Mouse (Mus musculus): Measurements from ENCODE around the gene Armc9.
A peak's percentile ranks its signal among the peaks of the same experiment; 100 is the strongest.

Armc9 gene

GRCm38 (mm10) chr1:86154133-86154823 is at the start of gene Armc9:
Armc9 (plus strand) TSS chr1:86154780.
- DNase-seq (ENCODE audit: low spot score in 2 of 2), result peak; percentile 89 to 98

- DNase-seq (ENCODE audit: low spot score in 2 of 2), result no peak
These were observed 49.5 kb upstream of the Armc9 start for GRCm38 (mm10) chr1:86105054-86105453.

- peak in 1 of 2 experiments; percentile 17 for DNase-seq (ENCODE audit: low spot score in 2 of 2)
These were observed 42.8 kb upstream of the Armc9 start, which contains the start of gene Htr2b for GRCm38 (mm10) chr1:86111779-86112178. Htr2b (minus strand) TSS chr1:86111970.

- DNase-seq (ENCODE audit: low spot score in 2 of 2), result no peak
These were observed 40.4 kb upstream of the Armc9 start for GRCm38 (mm10) chr1:86114141-86114540.

- no peak for DNase-seq (ENCODE audit: low spot score in 2 of 2)
These were observed 35.0 kb upstream of the Armc9 start for GRCm38 (mm10) chr1:86119549-86119948.

GRCm38 (mm10) chr1:86126036-86126435 is 28.5 kb upstream of the Armc9 start:
- no peak for DNase-seq (ENCODE audit: low spot score in 2 of 2)

GRCm38 (mm10) chr1:86133337-86133736 is 21.2 kb upstream of the Armc9 start, which contains the start of gene Gm21972:
Gm21972 (plus strand) TSS chr1:86133637.
- no peak for DNase-seq (ENCODE audit: low spot score in 2 of 2)

- DNase-seq (ENCODE audit: low spot score in 2 of 2), result no peak
These were observed 19.3 kb upstream of the Armc9 start for GRCm38 (mm10) chr1:86135315-86135714.

- DNase-seq (ENCODE audit: low spot score in 2 of 2), result no peak
These were observed 13.5 kb upstream of the Armc9 start for GRCm38 (mm10) chr1:86141081-86141480.

- DNase-seq (ENCODE audit: low spot score in 2 of 2), result no peak
These were observed 11.4 kb upstream of the Armc9 start for GRCm38 (mm10) chr1:86143165-86143564.

GRCm38 (mm10) chr1:86144001-86144944 is 10.3 kb upstream of the Armc9 start:
- DNase-seq (ENCODE audit: low spot score in 2 of 2), result peak in 1 of 2 experiments; percentile 22

GRCm38 (mm10) chr1:86146293-86146692 is 8.3 kb upstream of the Armc9 start:
- DNase-seq (ENCODE audit: low spot score in 2 of 2), result no peak

- DNase-seq (ENCODE audit: low spot score in 2 of 2), result no peak
These were observed 7.0 kb upstream of the Armc9 start for GRCm38 (mm10) chr1:86147557-86147956.

- DNase-seq (ENCODE audit: low spot score in 2 of 2), result no peak
These were observed 6.4 kb upstream of the Armc9 start for GRCm38 (mm10) chr1:86148161-86148560.

GRCm38 (mm10) chr1:86150929-86151328 is 3.7 kb upstream of the Armc9 start:
- DNase-seq (ENCODE audit: low spot score in 2 of 2), result no peak

GRCm38 (mm10) chr1:86151376-86151775 is 3.2 kb upstream of the Armc9 start:
- no peak for DNase-seq (ENCODE audit: low spot score in 2 of 2)

GRCm38 (mm10) chr1:86152618-86153017 is 2.0 kb upstream of the Armc9 start:
- DNase-seq (ENCODE audit: low spot score in 2 of 2), result peak in 1 of 2 experiments; percentile 46

GRCm38 (mm10) chr1:86154824-86155164 is 214 bp downstream of the Armc9 start:
- DNase-seq (ENCODE audit: low spot score in 2 of 2), result no peak

GRCm38 (mm10) chr1:86156075-86156474 is 1.5 kb downstream of the Armc9 start:
- DNase-seq (ENCODE audit: low spot score in 2 of 2), result no peak

- no peak for DNase-seq (ENCODE audit: low spot score in 2 of 2)
These were observed 2.0 kb downstream of the Armc9 start for GRCm38 (mm10) chr1:86156595-86156994.

- no peak for DNase-seq (ENCODE audit: low spot score in 2 of 2)
These were observed 5.5 kb downstream of the Armc9 start for GRCm38 (mm10) chr1:86160059-86160458.

- DNase-seq (ENCODE audit: low spot score in 2 of 2), result no peak
These were observed 5.9 kb downstream of the Armc9 start for GRCm38 (mm10) chr1:86160479-86160878.

- peak in 1 of 2 experiments; percentile 53 for DNase-seq (ENCODE audit: low spot score in 2 of 2)
These were observed 6.5 kb downstream of the Armc9 start for GRCm38 (mm10) chr1:86161061-86161460.
